Mouse (Mus musculus) heart, postnatal 0 days (tissue): Measurements from ENCODE around the gene Trim31. TPM values are rescaled to one million over a fixed set of nuclear protein-coding genes. Genes with fewer than 3 reads are reported as not detected.

Experiments used
- ATAC-seq: fragments of 200-750 bp; cut with Nextera tagmentation; 2 replicates; pipeline ENCODE4 v1.8.0; 2017; ENCODE audit warnings: low read depth, moderate number of reproducible peaks, moderate library complexity; ENCODE audit not compliant: insufficient read depth
- DNase-seq: peaks from one replicate; pipeline ENCODE4 v3.0.0-alpha.2; 2016; ENCODE audit warnings: low spot score
- H3K27ac ChIP-seq: fragments of 300-500 bp; sonication (generic); 2 replicates; pipeline ENCODE4 v1.5.1; 2014; ENCODE audit warnings: low read depth, mild to moderate bottlenecking
- H3K27me3 ChIP-seq: fragments of 300-500 bp; sonication (generic); 2 replicates; pipeline ENCODE4 v1.6.1; 2014; ENCODE audit warnings: low read length, mixed read lengths; ENCODE audit not compliant: control insufficient read depth, insufficient read depth
- H3K36me3 ChIP-seq: fragments of 300-500 bp; sonication (generic); replicated peaks from 2 replicates; pipeline ENCODE4 v1.6.1; 2014; ENCODE audit warnings: low read length, mixed read lengths; ENCODE audit not compliant: control insufficient read depth, insufficient read depth
- H3K4me1 ChIP-seq: fragments of 300-500 bp; sonication (generic); 2 replicates; pipeline ENCODE4 v1.6.1; 2014; ENCODE audit warnings: antibody characterized with exemption; ENCODE audit not compliant: control insufficient read depth, insufficient read depth
- H3K4me2 ChIP-seq: fragments of 300-500 bp; sonication (generic); 2 replicates; pipeline ENCODE4 v1.6.1; 2014; ENCODE audit warnings: low read depth, mild to moderate bottlenecking, low read length, moderate library complexity
- H3K4me3 ChIP-seq: fragments of 300-500 bp; sonication (generic); 2 replicates; pipeline ENCODE4 v1.5.1; 2014; ENCODE audit warnings: low read depth, low read length
- H3K9ac ChIP-seq: fragments of 300-500 bp; sonication (generic); replicated peaks from 2 replicates; pipeline ENCODE4 v1.6.1; 2014; ENCODE audit warnings: low read depth, low read length, mixed read lengths
- H3K9me3 ChIP-seq: fragments of 300-500 bp; sonication (generic); replicated peaks from 2 replicates; pipeline ENCODE4 v1.6.1; 2016; ENCODE audit warnings: low read length; ENCODE audit not compliant: control insufficient read depth
- CTCF ChIP-seq: IDR thresholded peaks from 2 replicates; pipeline ENCODE4 v1.5.1; 2016; ENCODE audit warnings: antibody characterized with exemption, control low read depth, low read depth
- EP300 ChIP-seq: IDR thresholded peaks from 2 replicates; pipeline ENCODE4 v1.6.1; 2016; ENCODE audit warnings: antibody characterized with exemption, low read depth
- WGBS: fragments of 180-500 bp; shearing (Covaris S2); extraction: QIAGEN DNeasy Blood & Tissue Kit; methylation state at CpG from one replicate; pipeline ENCODE4 v1.1.7; 2014; 5-methylcytosine and 5-hydroxymethylcytosine counted together
- polyA plus RNA-seq: library from polyadenylated mRNA; unstranded; fragments of >200 nt; fragmentation: Nextera tagmentation; extraction: Ambion mirVana; gene quantifications from 2 replicates; pipeline ENCODE4 v1.2.1, GENCODE M21; 2015
- total RNA-seq: library from RNA; depleted of rRNA; stranded (reverse); fragments of >200 nt; gene quantifications from 2 replicates; pipeline ENCODE4 v1.2.3, GENCODE M21; 2014; ENCODE audit warnings: low replicate concordance

Gene Trim31
- total and polyA plus RNA-seq, 2 experiments from 2014 or later = not detected

- no peaks in the 10 kb centered on the region for H3K36me3 ChIP-seq
- H3K9ac ChIP-seq = no peak overlapping the region
- H3K4me1 ChIP-seq = 0 out of 2 replicates have a peak, but pooled peaks cover 13% of the 10 kb centered on the region
- no peaks in the 10 kb centered on the region for H3K9me3 ChIP-seq
- ATAC-seq = no peak
- no peaks in the 10 kb centered on the region for H3K27me3 ChIP-seq
- no peak for DNase-seq
- H3K27ac ChIP-seq = no peak overlapping the region
- H3K4me2 ChIP-seq = no peak overlapping the region
- WGBS = 24% methylated on average over 10 of the region's 10 CpGs
- no peak overlapping the region for H3K4me3 ChIP-seq
- no peak for TF ChIP-seq EP300
- TF ChIP-seq CTCF = no peak
These were observed 29.7 kb downstream of the Trim31 start for GRCm38 (mm10) chr17:36927496-36928120.

- WGBS = 61% methylated on average over 12 of the region's 12 CpGs
- no peak for TF ChIP-seq EP300
- TF ChIP-seq CTCF = no peak
- H3K27me3 ChIP-seq = no peaks in the 10 kb centered on the region
- no peaks in the 10 kb centered on the region for H3K36me3 ChIP-seq
- no peak overlapping the region for H3K9ac ChIP-seq
- ATAC-seq = no peak
- H3K9me3 ChIP-seq = no peaks in the 10 kb centered on the region
- peak overlapping the region; percentile 34 for H3K27ac ChIP-seq
- H3K4me2 ChIP-seq = no peak overlapping the region
- no peak for DNase-seq
- H3K4me3 ChIP-seq = no peak overlapping the region
- 0 out of 2 replicates have a peak, but pooled peaks cover 13% of the 10 kb centered on the region for H3K4me1 ChIP-seq
These were observed 31.5 kb downstream of the Trim31 start for GRCm38 (mm10) chr17:36929236-36929932.

DNA sequence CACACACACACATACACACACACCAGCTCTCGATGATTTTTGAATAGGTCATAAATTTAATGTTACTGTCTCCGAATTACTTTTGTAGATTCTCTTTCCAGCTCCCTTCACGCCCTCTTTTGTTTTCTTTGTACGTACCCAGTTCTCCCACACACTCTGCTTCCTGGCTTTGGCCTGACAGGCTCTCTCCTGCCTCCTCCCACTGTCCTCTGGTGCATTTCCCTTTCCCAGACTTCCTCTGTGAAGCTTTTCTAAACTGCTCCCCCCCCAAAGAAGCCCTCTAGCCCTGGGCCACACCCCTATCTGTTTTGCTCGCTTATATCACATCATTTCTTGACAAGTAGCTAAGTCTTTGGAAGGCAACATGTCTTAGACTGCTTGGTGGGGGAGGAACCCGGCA, 32.3 kb downstream of the Trim31 start:
- TF ChIP-seq CTCF = no peak
- TF ChIP-seq EP300 = no peak
- 0 out of 2 replicates have a peak, but pooled peaks cover 13% of the 10 kb centered on the region for H3K4me1 ChIP-seq
- H3K27ac ChIP-seq = peak overlapping the region; percentile 34
- WGBS = 56% methylated on average over 6 of the region's 6 CpGs
- H3K9me3 ChIP-seq = no peaks in the 10 kb centered on the region
- no peak overlapping the region for H3K4me2 ChIP-seq
- no peak overlapping the region for H3K4me3 ChIP-seq
- no peaks in the 10 kb centered on the region for H3K36me3 ChIP-seq
- ATAC-seq = peak; percentile 55
- no peak overlapping the region for H3K9ac ChIP-seq
- H3K27me3 ChIP-seq = no peaks in the 10 kb centered on the region
- DNase-seq = peak; percentile 38

GRCm38 (mm10) chr17:36931130-36931529, 33.2 kb downstream of the Trim31 start:
- Histone ChIP-seq H3K9me3 (no peaks in the 10 kb centered on the region), H3K27ac (no peak overlapping the region), H3K4me2 (no peak overlapping the region), H3K9ac (no peak overlapping the region), H3K36me3 (no peaks in the 10 kb centered on the region), H3K27me3 (0 out of 2 replicates have a peak, but pooled peaks cover 4% of the 10 kb centered on the region), H3K4me1 (0 out of 2 replicates have a peak, but pooled peaks cover 13% of the 10 kb centered on the region), H3K4me3 (no peak overlapping the region)
- WGBS = 77% methylated on average over 4 of the region's 4 CpGs
- ATAC-seq (no peak), DNase-seq (no peak)
- TF ChIP-seq EP300 = no peak
- no peak for TF ChIP-seq CTCF

DNA sequence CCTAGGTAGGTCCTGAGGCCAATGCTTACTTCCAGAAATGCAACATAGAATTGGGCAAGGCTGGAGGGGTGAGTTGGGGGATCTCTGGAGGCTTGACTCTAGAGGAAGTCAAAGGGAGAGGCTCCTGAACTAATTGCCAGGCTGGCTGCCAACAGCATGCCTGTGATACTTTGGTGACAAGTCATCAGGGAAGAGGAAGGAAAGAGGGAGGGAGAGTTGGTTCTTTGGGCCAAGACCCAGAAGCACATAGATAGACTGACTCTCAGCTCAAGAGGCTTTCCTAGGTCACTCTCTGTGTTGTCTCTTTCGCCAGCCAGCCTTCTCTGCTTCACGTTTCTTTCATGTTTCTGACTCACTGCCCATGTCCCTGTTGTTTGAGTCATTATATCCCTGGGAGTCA, 33.9 kb downstream of the Trim31 start:
- DNase-seq = peak; percentile 65
- 9% methylated on average over 2 of the region's 2 CpGs for WGBS
- no peak overlapping the region for H3K27ac ChIP-seq

More for the DNA sequence above, 33.9 kb downstream of the Trim31 start:
- Histone ChIP-seq H3K36me3 (no peaks in the 10 kb centered on the region), H3K9me3 (no peaks in the 10 kb centered on the region), H3K4me1 (0 out of 2 replicates have a peak, but pooled peaks cover 13% of the 10 kb centered on the region), H3K27me3 (0 out of 2 replicates have a peak, but pooled peaks cover 7% of the 10 kb centered on the region), H3K4me2 (no peak overlapping the region), H3K4me3 (no peak overlapping the region), H3K9ac (no peak overlapping the region)
- TF ChIP-seq EP300 = 0 out of 2 replicates have a peak, but pooled peaks have one; percentile 22
- TF ChIP-seq CTCF = no peak
- ATAC-seq = peak; percentile 72
